Mouse (Mus musculus) activated CD4-positive, CD25-positive, alpha-beta regulatory T cell, adult 4 months (primary cell): Measurements from ENCODE around the gene Gm12184. TPM values are rescaled to one million over a fixed set of nuclear protein-coding genes. Genes with fewer than 3 reads are reported as not detected.
"Not testable (repeated sequence)": the region's sequence is repeated elsewhere in the genome, so short reads cannot be mapped to it uniquely, and the experiment has no call there.

Experiments
- ATAC-seq: one replicate; pipeline ENCODE4 v1.8.0; 2017
- polyA plus RNA-seq, 2 experiments: library from polyadenylated mRNA; unstranded; fragments of 100-300 nt; shearing (Covaris generic); gene quantifications; one replicate each; pipeline ENCODE4 v1.2.1; 2017

The Gm12184 gene
- polyA plus RNA-seq, 2 experiments from 2014 or later, result 3.0 to 3.1 TPM

DNA sequence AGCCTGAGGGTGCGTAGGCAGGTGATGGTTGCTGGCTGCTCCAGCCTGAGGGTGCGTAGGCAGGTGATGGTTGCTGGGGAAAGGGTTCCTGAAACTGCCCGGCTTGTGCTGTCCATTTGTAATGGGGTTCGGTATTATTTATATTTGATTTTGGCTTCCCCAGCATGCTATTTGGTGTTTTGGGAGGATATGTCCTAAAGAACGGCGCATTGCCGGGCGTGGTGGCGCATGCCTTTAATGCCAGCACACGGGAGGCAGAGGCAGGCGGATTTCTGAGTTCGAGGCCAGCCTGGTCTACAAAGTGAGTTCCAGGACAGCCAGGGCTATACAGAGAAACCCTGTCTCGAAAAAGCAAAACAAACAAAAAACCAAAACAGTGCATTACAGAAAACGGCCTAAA, 5.2 kb downstream of the Gm12184 start:
- ATAC-seq, result not testable (repeated sequence)

DNA sequence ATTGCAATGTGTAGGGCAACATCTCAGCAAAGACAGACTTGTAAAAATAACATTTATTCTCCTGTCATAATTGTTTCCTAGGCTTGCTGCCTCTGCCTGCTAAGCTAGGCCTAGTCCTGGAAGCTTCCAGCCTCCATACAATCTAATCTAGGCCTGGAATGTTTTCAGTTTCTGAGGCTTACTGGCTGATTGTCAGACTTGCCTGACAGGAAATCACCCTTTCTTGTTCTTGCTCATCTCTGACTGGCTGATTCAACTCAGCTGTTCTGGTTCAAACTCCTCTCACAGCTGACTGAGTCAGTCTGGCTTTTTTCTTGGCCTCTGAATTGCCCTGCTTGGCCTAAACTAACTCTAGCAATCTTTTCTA, 6.2 kb downstream of the Gm12184 start:
- ATAC-seq, result no peak

DNA sequence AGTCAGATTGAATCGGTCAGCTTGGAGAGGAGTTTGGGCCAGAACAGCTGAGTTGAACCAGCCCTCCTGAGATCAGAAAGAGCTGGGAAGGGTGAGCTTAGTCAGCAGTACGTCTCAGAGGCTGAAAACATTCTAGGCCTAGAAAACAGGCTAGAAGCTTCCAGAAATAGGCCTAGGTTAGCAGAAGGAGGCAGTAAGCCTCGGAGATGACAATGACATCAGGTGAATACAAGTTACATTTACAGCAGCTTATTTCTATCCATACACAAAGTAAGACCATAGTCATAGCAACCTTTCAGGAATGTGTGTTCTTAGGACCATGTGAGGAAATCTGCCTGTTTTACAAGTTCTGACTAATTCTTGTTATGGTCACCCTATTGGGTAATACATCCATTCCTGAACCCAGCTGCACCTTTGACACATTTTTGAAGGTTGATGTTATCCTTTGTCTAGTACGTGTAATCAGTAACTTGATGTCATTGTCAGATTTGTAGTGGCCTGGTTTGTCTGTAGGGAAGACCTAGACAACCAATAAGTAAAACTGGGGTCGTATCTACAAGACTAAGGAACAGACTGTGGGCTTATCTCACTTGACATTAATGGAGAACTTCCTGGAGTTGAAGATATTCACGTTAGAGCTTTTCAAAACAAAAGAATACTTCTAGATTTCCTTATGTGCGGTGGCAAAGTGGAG, 6.7 kb downstream of the Gm12184 start:
- no peak for ATAC-seq

DNA sequence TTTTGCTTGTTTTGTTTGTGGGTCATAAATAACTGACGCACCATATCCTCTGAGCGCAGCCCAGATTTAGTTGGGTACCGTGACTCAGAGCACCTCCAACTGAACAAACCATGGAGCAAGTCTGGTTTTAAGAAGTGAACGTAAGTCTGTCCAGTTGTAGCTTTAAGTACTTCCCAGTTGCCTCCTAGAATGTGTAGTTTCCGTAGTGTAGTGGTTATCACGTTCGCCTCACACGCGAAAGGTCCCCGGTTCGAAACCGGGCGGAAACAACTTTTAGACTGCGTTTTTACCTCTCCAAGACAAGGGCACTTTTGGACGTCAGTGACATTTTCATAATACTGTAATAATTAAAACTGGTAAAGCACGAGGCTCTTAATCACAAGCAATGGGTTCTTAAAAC, 8.1 kb downstream of the Gm12184 start:
- peak; percentile 20 for ATAC-seq

DNA sequence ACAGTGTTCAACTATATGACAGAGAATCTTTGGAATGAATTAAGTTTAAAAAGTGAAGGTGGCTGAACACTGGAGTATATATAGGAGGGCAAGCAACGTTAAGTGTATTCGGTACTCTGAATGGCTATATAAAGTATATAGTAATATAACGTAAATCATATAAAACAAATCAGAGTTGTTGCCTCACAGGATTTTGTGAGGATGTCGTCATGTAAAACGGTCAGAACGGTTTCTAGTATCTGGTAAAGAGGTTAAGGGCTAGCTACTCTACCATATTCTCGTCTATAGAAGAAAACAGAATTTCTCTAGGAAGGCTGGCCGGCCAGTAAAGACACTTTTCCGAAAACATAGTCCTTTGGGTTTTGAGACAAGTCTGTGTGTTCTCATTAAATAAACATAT, 8.7 kb downstream of the Gm12184 start:
- no peak for ATAC-seq

DNA sequence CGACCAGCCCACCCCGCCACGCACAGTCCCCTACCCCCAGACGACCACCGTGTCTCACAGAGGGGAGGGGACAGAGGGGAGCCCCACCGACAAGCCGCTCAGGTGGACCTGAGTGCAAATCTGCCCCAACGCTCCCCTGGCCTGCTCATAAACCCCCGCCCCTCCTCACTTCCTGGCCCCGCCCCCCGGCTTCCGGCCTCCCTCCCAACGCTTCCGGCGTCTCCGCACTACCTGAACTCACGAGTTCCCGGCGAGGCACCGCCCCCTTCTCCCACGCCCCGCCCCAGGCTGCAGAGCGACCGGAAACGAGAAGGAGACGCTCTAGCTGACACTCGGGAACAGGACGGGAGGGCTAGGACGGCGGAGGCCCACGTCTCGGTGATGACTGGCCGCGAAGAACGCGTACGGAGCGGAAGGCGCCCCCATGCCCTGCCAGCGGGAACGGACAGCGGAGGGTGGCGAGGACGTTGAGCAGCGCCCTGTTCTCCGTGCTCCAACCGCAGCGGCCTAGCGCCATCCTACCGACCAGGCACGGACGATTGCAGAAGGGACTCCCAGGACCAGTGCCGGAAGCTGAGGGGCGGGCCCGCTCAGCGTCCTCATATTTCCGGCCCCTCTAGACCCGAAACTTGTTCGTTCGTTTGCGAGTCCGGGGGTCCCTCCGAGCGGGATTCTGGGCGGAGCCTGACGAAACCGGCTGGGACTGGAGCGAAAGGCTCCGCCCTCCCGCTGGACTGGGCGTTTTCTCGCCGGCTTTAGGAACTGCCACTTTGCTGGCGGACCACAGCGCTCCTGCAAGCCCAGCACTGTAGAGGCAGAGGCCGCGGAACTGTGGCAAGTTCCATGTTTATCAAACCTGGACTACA, 9.4 kb downstream of the Gm12184 start, which contains the start of gene Trim41:
Gene Trim41 (minus strand): TSS at position 554 of the 866 bp plus-strand sequence.
- peak; percentile 86 for ATAC-seq

DNA sequence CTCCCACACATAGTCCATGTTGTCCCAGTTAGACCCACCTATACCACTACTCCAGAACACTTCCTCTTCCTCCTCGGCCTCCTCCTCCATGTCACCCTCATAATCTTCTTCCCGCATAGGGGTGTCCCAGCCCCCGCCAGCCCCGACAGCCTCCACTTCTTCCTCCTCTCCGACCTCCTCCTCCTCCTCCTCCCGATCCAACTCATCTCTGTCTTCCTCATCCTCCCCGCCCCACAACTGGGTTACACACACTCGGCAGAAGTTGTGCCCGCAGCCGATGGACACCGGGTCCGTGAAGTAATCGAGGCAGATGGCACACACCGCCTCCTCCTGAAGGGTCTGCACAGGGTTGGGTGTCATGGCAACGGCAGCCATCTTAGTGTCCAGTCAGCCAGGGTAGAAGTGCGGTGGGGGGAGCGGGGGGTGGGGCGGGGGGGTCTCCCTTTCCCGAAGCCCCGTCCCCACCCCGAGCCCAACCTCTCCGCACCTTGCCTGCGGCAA, 10.1 kb downstream of the Gm12184 start:
- no peak for ATAC-seq

DNA sequence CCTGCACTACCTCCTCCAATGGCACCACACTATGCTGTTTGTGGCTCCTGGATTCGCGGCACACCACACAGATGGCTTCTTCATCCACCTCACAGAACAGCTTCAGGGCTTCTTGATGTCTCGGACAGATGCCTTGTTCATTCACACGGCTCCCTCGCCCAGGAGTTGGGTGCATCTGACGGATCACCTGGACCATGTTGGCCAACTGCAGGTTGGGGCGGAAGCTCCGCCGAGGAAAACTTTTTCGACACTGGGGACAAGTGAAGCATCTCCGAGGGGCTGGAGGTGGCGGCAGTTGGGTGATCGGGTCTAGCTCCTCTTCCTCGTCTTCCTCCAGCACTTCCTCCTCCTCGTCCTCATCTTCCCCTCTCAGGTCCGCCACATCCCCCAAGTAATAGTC, 10.6 kb downstream of the Gm12184 start:
- ATAC-seq, result no peak

DNA sequence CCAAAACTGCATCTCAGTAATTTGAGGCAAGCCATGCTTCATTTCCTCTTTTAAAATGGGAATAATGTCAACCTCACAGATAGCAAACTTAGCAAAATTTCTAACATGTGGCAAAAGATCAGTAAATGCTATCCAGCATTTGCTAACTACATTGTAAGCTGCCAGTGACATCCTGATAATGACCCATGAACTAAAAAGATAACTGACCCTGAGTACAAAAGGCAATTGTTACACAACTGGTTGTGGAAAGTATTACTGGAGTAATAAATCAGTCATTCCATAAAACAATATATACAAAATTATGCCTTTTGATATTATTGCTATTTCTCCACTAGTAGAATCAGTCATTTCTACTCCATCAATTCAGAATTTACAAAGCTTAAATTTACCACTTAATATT, 12.7 kb downstream of the Gm12184 start:
- no peak for ATAC-seq

DNA sequence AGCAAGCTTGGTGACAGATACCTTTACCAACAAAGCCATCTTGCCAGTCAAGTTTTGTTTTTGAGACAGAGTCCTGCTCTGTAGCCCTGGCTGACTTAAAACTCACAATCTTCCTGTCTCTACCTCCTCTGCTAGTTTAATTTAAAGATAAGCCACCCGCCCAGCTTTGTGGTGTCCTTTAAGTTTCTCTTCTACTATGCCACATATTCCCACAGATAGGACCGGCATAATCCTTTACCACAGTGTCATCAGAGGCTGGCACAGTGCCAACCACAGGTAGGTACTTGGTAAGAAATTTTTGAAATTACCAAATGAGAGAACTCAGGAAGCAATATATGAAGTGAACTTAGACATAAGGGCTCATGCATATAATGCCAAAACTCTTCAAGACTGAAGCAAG, 16.3 kb downstream of the Gm12184 start:
- no peak for ATAC-seq

DNA sequence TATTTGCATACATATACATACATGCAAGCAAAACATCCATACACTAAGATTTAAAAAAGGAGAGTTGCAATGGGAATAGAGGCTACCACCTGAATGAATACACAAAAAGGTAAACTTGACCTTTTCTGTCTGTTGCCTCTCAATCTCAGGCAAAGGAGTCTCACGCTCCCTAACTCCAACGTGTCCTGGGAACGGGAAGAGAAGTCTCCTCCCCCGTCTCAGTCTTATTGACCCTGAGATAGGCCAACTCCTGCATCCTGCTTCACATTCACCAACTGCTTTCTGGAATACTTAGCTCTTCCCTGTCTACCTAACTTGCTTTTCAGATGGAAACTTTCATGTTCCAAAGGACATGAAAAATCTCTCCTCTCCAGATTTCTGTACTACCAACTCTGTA, 17.0 kb downstream of the Gm12184 start:
- ATAC-seq, result no peak

DNA sequence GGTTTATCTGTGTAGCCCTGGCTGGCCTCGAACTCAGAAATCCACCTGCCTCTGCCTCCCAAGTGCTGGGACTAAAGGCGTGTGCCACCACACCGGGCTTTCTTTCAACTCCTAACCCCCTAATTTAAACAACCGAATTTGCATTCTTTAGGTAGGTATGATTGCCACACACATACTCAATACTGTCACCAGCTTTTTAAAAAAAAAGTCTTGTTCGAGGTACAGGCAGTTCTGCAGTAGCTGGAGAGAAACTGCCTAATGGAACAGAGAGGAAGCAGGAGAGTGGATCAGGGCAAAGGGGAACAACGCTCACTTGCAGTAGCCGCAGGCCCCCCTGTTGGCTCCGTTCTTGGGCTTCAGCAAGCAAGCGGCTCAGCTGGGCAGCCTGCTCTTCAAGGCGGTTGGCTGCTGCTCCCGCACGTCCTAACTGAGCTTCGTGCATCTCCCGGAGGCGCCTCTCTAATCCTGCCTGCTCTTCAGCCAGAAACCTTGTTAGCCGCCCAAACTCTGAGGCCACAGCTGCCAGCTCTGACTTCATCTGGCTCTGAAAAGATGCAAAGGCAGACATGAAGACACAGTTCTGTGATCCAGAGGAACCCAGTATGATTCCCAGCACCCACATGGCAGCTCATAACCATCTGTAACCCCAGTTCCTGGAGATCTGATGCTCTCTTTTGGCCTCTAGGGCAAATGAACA, 17.6 kb downstream of the Gm12184 start:
- no peak for ATAC-seq

DNA sequence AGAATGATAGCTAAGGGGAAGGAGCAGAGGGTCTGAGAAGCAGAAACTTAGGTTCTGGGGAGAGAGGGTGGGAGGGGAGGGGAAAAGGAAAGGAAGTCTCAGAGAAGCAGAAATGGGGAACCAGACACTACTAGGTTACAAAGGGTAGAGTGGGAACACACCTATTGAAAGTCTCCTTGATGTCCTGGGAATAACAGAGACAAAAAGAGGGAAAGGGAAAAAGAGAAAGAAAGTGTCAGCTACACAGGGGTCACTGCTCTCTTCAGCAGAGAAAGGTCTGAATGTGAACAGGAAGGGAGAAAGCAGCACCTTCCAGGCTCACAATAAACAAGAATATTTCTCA, 18.2 kb downstream of the Gm12184 start:
- ATAC-seq, result no peak

DNA sequence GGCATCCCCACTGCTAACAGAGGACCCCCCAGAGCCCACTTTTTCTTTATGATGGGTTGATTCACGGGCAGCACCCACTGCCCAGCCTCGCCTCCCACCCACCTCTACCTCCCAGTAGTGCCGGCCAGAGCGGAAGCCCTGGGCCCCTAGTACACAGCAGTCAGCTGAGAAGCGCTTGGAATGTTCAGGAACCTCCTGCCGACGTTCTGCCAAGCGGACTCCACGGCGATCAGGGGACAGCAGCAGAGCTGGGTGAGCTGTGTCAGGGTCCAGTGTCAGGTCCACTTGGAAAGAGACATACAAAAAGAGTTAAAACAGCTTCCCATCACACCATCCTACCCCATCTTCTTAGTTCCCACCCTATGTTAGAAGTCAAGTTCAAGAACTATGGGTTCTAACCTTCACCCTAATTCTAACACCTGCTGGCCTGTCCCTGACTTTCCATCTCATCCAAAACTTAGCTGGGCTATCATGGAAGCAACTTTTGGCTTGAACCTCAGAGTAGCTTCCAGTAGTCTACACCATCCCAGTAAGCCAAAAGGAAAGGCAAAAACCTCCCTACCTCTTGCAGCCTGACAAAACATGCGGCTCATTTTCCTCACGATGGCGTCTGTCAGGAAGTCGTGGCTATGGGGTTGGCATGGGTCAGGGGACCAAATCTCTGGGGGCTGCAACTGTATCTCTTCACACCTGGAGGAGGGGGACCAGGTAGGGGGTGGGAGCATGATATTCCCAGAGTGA, 18.7 kb downstream of the Gm12184 start:
- ATAC-seq, result no peak

DNA sequence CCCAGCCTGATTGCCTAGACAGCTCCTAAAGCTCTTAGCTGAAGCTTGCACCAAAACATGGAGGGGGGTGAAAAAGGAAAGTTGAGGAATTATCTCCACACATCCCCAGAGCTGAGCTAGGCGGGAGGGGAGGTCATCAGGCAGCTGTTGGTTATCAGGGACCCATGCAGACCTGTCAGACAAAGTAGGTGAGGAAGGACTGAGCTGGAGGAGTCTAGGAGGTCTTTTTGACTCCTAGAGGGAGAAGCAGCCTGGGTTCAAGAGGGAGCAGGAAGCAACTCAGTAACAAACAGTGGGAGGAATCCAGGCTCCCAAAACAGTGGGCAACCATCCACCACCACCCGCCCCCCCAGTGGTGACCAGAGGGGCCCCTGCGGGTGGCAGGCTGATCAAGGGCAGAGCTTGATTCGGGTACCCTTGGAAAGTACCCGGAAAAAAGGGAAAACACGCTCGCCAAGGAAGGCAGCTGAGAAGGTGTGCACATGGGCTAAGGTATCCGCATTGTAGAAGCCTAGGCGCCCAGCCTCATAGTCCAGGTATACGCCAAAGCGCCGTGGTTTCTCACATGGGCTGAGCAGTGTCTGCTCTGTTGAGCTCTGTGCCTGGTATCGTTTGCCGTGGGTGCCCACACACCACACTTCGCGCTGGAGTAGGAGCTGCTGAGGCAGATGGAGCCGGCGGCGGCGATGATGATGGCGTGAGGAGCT, 19.4 kb downstream of the Gm12184 start:
- no peak for ATAC-seq

DNA sequence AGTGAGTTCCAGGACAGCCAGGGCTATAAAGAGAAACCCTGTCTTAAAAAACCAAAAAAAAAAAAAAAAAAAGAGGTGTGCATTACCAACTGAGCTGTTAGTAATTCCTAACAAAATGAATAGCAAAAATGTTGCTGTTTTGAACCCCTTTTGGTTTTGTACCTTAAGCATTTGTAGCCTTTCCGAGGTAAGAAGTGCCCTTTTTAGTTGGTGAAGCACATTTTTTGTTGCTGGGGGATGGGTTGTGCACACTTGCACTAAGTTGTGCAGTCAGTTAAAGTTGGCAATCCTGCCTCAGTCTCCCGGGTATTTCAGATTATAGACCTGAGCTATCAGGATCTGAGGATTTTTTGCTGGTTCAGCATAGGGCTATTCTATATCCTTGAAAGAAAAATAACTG, 21.5 kb downstream of the Gm12184 start:
- no peak for ATAC-seq

DNA sequence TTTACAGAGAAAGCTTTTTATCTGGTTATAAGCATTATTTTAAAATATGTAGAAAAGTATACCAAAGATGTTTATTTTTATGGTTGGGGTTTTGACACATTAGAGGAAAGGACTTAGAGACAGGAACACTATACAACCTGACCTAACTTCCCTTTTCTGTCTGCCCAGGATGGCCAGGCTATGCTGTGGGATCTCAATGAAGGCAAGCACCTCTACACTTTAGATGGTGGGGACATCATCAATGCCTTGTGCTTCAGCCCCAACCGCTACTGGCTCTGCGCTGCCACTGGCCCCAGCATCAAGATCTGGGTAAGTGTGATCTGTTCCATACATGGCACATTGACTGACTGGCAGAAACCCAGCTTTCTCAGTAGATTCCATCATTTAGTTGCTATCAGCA, 22.5 kb downstream of the Gm12184 start:
- no peak for ATAC-seq

DNA sequence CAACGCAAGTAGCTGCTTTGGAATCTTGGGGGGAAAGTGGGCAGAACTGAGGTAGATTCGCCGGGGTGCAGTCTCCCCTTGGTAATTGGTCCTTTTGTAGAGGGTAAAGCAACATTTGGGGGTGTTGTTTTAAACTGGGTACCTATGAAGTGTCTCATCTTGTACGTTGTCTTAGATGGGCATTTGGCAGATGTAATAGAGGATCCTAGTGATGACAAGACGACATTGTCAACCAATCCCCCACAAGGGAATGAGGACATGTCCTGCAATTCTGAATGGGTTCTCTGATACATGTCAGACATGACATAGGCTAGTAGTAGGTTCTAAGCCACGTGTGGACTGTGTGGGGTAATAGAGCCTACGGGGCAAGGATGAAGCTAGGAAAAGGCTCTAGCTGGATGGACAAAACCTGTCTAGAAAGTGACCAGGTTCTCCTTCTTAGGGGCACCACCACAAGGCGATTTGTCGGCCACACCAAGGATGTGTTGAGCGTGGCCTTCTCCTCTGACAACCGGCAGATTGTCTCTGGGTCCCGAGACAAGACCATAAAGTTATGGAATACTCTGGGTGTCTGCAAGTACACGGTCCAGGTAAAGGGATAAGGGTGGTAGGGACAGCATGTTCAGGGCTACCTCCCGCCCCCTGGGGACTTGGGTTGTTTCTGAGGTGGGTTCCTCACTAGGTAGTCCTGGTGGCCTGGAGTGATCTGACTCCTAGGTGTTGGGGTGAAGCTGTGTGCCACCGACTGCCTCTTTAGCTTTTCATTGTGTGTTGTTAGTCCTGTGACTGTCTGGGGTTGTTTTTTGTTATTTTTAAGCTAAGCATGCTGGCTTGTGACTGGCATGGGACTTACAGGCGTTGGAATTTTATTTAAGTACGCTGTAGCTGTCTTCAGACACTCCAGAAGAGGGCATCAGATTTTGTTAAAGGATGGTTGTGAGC, 24.4 kb downstream of the Gm12184 start:
- ATAC-seq, result no peak

DNA sequence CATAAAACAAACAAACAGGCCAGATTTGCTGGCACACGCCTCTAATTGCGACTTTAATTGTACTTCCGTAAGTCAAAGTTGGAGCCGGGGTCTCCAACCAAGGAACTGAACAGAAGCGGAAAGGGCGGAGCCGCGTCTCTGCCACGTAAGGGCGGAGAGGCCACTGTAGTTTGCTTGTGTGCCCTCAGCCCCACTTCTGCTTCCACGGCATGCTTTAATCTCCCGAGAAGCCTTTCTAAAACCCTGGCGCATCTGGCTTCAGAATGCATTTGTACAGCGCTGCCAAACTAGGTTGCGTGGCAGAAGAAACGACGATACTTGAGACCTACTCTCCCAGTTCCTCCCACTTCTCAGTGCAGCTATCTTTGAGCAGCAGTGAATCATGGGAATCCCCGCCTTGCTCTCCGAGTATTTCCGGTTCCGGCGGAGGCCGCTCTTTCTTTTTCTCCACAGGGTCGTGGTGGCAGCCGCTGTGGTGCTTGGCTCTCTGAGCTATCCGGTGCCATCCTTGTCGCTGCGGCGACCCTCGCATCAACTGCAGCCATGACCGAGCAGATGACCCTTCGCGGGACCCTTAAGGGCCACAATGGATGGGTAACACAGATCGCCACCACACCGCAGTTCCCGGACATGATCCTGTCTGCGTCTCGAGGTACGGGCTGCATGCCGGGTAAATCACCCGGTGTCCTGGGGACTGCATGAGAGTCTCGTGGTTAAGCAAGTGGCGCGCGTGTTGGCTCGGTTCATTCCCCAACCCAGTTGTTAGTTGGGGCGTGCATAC, 26.3 kb downstream of the Gm12184 start, which contains the start of gene Rack1:
Gene Rack1 (plus strand): TSS at position 412 of the 781 bp plus-strand sequence.
- ATAC-seq, result peak; percentile 91
